Mouse (Mus musculus): ENCODE measurements around the gene Trpc4ap. TPM values are rescaled to one million over a fixed set of nuclear protein-coding genes. Genes with fewer than 3 reads are reported as not detected.
A peak's percentile ranks its signal among the peaks of the same experiment; 100 is the strongest.

The Trpc4ap gene
- polyA plus RNA-seq, 2 experiments from 2014 or later, result 35.3 to 44.4 TPM

DNA sequence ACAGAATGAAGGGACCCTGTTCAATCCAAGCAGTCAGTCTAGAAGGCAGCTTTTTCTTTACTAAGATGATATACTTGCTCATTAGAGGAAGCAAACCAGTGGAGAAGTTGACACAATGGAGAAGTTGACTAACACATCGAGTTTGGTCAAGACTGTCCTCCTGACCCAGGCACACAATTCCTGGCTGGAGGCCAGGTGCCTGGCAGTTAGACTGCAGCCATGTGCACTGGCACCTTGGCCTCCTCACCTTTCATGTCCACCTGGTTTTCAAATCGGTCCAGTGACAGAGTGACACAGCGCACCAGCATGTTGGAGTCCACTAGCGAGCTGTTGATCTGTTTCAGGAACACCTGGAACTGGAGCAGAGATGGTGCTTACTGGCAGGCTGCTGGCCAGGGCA lies 54.8 kb downstream of the Trpc4ap start:
- no peak for ATAC-seq

DNA sequence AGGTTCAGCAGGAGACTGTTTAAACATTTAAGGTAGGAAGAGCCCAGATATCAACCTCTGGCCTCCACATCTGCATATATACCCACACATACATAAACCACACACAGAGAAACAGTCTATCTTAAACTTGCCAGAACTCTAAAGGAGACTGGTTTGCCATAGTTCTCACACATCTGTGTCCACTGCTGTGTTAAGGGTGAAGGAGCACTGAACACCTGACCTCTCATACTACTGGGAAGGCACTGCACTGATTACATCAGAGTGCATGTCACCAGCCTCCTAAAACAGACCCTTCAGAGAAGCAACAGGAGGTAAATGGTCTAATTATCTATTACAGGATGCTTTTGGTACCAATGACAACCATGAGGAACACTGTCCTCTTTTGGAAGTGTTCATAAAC lies 55.3 kb downstream of the Trpc4ap start:
- no peak for ATAC-seq

DNA sequence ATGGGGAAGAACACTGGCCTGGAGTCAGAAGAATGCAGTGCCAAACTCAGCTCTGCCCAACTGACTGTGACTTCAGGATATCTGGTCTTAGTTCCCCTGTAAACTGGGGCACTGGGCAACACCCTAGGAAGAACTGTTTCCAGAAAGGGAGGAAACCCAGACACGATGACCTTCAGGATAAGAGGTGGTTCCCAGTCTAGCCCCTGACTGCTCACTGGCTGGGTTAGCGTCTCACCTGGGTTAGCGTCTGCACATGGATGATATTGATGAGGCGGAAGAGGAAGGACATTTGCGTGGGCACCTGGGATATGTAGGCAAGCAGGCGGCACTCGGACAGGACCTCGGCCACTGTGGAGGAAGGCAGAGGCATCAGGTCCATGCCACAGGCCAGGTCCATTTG lies 56.2 kb downstream of the Trpc4ap start:
- ATAC-seq, result no peak

DNA sequence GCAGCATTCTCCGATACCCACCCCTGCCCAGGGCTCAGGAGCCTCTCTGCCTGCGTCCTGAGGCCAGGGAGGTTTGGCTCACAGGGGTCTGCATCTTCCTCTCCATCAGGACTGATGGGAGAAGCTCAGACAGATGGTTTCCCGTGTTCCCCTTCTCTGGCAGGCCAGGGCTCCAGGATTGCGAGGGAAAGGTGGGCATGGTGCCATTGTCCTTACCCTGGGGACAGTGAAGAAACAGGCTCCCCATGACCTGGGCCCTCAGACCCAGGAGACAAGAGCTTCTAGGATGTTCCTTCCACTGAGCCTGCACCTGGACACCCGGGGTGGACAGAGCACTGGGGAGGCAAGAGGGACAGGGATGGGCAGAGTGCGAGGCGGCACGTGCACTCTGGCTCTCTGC lies 57.6 kb downstream of the Trpc4ap start:
- ATAC-seq, result no peak

DNA sequence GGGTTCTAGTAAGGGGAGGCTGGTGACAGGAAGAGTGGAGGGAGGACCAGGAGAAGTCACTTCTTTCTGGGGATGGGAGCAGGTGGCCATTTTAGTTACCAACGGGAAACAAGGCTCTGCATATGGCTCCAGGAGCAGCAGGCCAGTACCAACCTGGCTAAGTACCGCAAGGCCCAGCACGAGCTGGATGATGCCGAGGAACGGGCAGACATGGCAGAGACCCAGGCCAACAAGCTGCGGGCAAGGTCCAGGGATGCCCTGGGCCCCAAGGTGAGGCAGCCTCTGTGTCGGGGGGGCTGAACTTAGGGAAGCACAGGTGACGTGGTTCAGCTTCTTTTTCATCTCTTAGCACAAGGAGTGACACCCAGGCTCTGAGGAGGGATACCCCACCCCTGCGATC lies 58.5 kb downstream of the Trpc4ap start:
- no peak for ATAC-seq

DNA sequence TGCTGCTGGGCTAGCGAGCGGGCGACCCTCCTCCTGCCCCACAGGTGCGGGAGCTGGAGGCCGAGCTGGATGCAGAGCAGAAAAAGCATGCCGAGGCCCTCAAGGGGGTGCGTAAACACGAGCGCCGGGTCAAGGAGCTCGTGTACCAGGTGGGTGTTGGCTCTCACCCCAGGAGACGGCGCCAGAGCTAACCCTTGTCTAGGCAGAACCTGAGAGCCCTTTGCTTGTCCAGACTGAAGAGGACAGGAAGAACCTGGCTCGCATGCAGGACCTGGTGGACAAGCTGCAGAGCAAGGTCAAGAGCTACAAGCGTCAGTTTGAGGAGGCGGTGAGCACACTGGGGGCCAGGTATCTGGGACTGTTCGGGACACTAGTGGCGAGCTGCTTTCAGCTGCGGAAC lies 59.1 kb downstream of the Trpc4ap start:
- no peak for ATAC-seq

DNA sequence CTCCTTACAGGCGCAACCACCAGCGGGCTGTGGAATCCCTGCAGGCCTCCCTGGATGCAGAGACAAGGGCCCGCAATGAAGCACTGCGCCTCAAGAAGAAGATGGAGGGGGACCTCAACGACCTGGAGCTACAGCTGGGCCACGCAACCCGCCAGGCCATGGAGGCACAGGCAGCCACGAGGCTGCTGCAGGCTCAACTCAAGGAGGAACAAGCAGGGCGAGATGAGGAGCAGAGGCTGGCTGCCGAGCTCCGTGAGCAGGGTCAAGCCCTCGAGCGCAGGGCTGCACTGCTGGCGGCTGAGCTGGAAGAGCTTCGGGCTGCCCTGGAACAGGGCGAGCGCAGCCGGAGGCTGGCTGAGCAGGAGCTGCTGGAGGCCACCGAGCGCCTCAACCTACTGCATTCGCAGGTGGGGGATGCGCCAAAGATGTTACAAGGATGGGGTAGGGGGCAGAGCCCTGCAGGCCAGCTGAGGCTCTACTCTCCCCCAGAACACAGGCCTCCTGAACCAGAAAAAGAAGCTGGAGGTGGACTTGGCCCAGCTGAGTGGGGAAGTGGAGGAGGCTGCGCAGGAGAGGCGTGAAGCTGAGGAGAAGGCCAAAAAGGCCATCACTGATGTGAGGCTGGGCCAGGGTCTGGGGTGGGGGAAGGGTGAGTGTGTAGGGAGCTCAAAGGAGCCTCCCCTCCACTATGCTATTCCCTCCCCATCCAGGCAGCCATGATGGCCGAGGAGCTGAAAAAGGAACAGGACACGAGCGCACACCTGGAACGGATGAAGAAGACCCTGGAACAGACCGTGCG lies 59.8 kb downstream of the Trpc4ap start:
- no peak for ATAC-seq

DNA sequence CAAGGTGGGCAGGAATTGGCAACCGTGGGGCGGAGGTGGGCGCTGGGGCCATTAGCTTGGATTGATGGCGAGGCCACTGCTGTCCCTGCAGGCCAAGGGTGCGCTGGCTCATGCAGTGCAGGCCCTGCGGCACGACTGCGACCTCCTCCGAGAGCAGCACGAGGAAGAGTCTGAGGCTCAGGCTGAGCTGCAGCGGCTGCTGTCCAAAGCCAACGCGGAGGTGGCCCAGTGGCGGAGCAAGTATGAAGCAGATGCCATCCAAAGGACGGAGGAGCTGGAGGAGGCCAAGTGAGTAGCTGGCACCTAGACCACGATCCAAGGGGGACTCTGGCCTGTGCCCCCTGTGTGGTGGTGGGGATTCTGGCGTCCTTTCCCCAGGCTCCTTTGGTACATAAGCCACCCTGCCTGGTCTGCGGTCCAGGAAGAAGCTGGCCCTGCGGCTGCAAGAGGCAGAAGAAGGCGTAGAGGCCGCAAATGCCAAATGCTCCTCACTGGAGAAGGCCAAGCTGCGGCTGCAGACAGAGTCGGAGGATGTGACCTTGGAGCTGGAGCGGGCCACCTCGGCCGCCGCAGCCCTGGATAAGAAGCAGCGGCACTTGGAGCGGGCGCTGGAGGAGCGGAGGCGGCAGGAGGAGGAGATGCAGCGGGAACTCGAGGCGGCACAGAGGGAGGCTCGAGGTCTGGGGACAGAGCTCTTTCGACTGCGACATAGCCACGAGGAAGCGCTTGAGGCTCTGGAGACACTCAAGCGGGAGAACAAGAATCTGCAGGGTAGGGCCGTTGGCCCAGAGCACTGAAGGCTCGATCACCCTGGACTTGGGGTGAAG lies 61.4 kb downstream of the Trpc4ap start:
- ATAC-seq, result no peak

DNA sequence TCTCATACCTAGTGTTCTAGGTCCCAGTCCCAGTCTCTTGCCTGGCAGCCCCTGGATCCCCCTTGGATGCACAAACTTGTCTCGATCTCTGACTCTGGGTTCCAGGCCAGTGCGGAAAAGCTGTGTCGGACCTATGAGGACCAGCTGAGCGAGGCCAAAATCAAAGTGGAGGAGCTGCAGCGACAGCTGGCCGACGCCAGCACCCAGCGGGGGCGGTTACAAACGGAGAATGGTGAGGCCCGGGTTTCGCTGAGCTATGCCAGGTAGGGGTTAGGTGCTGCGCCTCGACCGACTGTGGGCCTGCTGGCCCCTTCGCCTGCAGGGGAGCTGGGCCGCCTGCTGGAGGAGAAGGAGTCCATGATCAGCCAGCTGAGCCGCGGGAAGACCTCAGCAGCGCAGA lies 62.0 kb downstream of the Trpc4ap start:
- ATAC-seq, result no peak

DNA sequence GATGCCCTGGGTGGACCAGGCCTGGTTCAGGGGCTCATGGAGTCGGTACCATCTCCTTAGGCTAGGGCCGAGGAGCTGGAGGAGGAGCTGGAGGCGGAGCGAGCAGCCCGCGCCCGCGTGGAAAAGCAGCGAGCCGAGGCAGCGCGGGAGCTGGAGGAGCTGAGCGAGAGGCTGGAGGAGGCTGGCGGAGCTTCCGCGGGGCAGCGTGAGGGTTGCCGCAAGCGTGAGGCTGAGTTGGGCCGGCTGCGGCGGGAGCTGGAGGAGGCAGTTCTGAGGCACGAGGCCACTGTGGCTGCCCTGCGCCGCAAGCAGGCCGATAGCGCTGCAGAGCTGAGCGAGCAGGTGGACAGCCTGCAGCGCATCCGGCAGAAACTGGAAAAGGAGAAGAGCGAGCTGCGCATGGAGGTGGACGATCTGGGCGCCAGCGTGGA lies 62.9 kb downstream of the Trpc4ap start:
- no peak for ATAC-seq

DNA sequence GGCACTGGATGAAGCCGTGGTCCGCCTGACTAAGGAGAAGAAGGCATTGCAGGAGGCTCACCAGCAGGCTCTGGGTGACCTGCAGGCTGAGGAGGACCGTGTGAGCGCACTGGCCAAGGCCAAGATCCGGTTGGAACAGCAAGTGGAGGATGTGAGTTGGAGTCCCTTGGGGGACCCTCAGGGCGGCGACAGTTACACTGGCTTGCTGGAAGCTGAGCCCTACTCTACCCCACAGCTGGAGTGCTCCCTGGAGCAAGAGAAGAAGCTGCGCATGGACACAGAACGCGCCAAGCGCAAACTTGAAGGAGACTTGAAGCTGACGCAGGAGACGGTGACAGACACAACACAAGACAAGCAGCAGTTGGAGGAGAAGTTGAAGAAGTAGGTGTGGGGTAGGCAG lies 63.7 kb downstream of the Trpc4ap start:
- ATAC-seq, result no peak

DNA sequence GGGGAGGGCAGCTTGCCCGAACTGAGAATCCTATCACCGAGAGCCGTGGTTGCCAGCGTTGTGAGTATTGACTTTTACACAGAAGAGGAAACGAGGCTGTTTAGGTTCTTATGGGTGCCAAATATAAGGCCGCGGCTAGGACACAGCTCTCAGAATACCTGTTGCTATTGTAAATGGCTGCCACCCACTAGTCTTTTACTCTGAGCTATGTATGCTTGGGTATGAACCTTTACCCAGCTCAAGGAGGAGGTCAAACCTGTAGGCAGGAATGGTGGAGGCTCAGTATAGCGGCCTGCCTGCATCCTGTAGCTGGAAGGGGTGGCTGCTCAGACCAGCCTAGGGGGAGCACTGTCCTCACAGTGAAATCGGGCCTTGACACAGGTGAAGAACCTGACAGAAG lies 64.1 kb downstream of the Trpc4ap start:
- ATAC-seq, result no peak

DNA sequence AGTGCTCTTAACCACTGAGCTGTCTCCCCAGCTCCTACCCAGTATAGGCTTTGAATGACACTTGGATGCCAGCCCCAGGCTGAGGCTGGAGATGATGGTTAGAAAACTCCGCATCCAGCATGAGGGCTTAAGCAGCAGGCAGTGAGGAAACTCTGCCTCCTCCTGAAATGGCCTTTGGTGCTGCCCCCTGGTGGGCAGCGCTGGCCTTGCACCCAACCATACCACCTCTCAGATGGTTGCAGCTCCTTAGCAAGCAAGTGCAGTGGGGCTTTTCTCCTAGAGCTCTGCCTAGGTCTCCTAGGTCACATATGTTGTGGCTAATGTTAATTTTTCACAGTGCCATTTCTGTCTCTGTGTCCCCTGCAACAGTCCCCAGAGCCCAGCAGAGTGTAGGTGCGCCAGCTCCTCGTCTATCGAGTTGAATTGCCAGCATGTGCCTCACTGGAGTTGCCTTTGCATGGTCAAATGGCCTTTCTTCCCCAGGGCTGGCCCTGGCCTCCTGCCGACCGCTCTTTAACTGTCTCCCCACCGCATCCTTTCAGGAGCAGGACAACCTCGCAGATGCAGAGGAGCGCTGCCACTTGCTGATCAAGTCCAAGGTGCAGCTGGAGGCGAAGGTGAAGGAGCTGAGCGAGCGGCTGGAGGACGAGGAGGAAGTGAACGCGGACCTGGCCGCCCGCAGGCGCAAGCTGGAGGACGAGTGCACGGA lies 65.0 kb downstream of the Trpc4ap start:
- peak; percentile 51 for ATAC-seq

DNA sequence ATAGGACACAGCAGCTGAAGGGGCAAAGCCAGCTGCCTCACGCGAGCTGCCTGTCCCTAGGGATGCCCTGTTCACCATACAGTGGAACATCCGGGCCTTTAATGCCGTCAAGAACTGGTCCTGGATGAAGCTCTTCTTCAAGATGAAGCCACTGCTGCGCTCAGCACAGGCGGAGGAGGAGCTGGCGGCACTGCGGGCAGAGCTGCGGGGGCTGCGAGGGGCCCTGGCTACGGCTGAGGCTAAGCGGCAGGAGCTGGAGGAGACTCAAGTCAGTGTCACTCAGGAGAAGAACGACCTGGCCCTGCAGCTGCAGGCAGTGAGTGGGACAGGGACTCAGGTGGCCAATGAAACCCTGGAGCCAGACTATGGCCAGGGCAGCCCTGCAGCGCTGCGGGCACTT lies 65.9 kb downstream of the Trpc4ap start:
- ATAC-seq, result no peak

DNA sequence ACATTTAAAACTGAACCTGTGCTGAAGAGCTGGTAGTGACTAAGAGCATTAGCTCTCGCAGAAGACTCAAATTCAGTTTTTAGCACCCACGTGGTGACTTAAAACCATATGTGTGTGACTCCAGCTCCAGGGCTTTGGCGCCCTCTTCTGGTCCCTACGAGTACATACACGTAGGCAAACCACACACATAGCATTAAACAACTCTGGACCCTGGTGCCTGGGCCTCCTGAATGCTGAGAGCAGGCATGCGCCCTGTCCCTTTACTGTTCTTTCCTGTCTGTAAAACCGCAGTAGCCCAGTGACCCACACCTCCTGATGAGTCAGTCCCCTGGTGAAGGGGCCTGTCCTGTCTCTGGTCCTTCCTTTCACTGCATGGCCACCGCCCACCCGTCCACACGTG lies 67.5 kb downstream of the Trpc4ap start:
- ATAC-seq, result no peak

DNA sequence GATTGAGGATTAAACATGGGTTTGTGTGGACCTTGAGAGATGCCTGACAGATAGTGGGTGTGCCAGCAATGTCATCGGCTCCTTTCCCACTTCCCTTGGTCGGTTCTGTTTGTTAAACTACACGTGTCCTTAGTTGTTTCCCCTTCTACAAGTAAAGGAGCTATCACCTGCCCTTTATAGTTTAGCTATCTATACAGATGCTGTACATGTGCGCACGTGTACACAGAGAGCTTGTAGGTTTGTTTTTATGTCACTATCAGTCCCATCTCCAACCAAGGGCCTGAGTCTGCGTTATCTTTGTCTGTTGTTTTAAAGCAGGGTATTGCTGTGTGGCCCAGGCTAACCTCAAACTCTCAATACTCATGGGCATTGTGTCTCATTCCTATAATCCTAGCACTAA lies 68.2 kb downstream of the Trpc4ap start:
- no peak for ATAC-seq

DNA sequence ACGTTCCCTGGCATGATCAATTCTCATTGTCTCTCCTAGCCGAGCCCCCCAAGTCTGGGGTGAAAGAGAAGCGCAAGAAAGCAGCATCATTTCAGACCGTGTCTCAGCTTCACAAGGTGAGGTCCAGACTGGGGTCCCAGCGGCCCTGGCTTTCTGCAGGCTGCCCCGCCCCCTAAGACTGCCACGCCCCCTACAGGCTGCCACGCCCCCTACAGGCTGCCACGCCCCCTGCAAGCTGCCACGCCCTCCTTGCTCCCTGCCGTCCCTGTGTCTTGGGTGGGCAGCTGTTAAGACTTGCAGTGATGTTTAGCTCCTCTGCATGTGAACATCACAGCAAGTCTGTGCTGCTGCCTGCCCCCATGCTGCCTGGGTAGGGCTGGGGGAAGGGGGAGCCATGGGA lies 69.6 kb downstream of the Trpc4ap start:
- ATAC-seq, result no peak

DNA sequence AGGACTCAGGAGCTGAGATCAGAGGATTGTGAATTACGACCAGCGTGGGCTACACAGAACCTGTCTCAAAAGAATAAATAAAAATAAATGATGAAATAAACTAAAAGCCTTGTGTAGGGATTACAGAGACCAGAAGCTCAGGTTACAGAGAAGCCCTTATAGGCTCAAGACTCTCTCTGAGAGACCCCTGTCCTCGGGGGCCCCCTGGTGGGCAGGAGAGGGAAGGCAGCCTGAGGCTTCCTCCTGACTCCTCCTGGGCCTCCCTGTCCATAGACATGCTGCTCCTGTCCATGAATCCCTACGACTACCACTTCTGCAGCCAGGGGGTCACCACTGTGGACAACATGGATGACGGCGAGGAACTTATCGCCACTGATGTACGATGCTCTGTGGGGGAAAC lies 72.4 kb downstream of the Trpc4ap start:
- peak; percentile 79 for ATAC-seq

DNA sequence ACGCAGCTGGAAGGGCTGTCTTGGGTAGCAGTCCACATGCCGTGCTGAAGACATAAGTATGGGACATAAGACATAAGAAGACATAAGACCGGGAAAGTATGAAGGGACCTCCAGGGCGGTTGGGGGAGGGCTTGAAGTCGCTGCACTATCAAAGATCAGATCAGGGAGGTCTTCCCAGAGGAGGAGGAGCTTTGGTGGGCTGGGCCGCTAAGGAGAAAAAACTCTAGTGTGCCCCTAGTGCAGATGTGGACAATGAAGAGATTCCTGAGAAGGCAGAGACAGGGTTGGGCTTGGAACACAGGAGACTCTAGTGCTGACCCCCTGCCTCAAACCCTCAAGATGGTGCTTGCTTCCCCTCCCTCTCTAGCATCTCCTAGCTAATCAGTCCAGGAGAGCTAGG lies 75.2 kb downstream of the Trpc4ap start:
- no peak for ATAC-seq

DNA sequence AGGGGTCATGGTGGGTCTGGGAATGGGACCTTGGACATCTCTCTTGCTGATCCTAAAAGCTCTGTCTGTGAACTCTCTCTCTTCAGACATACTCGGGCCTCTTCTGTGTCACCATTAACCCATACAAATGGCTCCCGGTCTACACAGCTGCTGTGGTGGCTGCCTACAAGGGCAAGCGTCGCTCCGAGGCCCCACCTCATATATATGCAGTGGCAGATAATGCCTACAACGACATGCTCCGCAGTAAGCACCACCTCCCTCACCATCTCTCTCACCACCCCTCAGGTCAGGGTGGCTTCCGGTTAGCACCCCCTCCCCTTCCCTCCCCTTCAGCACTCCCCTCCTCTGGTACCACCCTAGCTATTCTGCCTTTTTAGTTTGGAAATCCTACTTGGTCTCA lies 78.2 kb downstream of the Trpc4ap start:
- ATAC-seq, result no peak

DNA sequence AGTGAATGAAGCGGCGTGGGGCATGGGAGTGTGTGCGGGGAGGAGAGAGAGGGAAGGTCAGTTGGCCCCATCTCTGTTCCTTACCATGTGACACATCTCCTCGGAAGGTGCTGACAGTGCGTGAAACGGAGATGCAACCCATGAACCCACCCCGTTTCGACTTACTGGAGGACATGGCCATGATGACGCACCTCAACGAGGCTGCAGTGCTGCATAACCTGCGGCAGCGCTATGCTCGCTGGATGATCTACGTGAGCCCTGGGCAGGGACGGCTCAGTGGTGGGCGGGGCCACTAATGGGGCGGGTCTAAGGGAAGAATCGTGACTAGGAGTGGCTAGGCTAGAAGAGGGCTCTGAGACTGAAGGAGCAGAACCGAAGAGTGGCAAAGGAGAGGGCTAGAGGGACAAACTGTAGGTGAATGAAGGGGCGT lies 78.8 kb downstream of the Trpc4ap start:
- ATAC-seq, result peak; percentile 81

DNA sequence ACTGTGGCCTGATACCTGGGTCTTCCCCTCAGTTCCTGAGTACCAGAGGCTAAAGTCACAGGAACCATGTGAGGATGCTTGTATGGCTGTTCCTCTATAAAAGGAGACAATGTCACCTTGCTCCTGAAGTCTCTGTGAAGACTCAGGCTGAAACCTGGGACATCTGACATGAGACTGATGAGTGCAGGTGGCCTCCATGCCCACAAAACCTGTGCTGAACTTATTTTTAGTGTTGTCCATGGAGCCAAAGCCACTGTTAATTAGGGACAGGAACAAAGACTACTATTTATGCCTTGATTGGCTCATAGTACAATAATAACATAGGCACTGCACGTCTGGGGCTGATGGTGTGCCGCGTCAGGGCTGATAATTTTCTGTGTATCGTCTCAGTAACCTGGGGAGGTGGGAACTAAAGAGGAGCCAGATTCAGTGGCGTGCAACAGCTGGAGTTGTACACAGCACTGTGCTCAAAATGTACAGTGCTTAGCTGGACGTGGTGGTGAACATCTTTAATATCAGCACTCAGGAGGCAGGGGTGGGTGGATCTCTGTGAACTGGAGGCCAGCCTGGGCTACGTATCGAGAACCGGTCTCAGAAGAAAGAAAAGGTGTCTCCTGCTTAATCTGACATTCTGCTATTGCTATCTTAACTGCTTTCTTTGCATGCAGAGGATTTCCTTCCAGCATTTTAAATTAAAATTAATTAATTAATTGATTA lies 80.2 kb downstream of the Trpc4ap start:
- no peak for ATAC-seq

DNA sequence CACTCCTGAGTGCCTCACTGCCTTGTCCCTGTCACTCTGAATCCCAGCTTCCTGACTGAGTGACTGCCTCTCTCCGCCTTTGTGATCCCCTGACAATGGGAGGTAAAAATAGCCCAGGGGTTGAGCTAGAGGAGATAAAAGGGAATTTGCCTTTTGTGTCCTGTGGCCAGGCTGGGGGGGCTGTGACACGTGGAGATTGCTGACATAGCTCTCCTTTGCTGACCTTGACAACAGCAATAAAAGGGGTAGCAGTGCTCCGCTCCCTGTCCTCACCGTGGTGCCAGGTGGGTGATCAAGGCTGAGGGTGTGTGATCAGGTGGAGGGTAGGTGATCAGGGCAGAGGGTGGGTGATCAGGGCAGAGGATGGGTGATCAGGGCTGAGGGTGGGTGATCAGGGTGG lies 81.2 kb downstream of the Trpc4ap start, which contains the start of gene Myh7b:
Gene Myh7b (plus strand): TSS at position 235 of the 400 bp plus-strand sequence.
- no peak for ATAC-seq

Data from CD4-positive, CD25-positive, alpha-beta regulatory T cell, adult 4 months (primary cell).